Mouse (Mus musculus): ENCODE measurements at regions not wholly inside any gene's neighbourhood (a gene's known extent, or its start where the extent isn't known, plus 50 kb on each side); places are given as distances from the start of the nearest gene placed in this dataset.

DNA sequence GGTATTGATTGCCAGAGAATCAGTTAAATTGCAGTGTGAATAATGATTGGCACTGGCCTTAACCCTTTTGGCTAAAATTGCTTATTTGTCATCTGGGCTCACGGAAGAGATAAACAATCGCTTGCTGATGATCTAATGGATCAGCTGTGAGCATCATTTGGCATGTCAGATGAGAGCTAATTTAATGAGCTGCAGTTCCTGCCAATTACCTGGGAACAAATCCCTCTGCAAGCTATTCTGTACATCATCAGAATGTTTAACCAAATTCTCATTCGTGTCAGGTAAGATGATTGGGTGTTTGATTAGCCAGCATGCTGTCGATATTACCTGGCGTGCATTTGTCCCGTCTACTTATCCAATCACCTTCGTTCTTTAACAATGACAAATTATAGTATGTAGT, 104.0 kb upstream of the Atp5g3 start:
- Histone ChIP-seq H3K4me1 (no peaks in the 10 kb centered on the region), H3K9me3 (no peaks in the 10 kb centered on the region), H3K27me3 (no peaks in the 10 kb centered on the region; the same call in 1 of the 2 replicates), H3K4me2 (no peak overlapping the region), H3K9ac (no peak overlapping the region), H3K4me3 (no peak overlapping the region), H3K36me3 (no peaks in the 10 kb centered on the region), H3K27ac (no peak overlapping the region)
- 79% methylated on average over 7 of the region's 7 CpGs for WGBS
- ATAC-seq (ENCODE audit: borderline replicate concordance, extremely low read depth, low FRiP score, low TSS enrichment) = no peak

DNA sequence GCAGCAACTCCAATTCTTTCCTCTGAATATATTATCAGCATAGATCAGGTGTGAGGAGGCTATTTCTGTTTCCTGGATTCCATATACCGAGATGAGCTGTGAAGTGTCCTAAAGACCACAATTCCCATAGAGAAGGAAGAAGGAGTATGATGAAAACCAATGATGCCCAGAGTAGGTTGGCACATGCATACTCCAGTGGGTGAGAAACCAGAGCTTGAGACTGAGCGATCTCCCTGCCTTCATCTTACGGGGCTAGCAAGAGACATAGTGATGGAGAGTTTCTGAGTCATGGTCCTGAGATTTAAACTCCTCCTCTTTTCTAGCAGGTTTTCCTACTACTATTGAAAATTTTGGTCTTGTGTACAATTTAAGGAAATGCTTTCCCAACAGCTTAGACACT, 103.1 kb upstream of the Atp5g3 start:
- H3K4me2 ChIP-seq = no peak overlapping the region
- no peaks in the 10 kb centered on the region for H3K4me1 ChIP-seq
- H3K9me3 ChIP-seq = no peaks in the 10 kb centered on the region
- WGBS = 90% methylated on average over 3 of the region's 3 CpGs
- no peak for ATAC-seq (ENCODE audit: borderline replicate concordance, extremely low read depth, low FRiP score, low TSS enrichment)
- no peaks in the 10 kb centered on the region; the same call in 1 of the 2 replicates for H3K27me3 ChIP-seq
- H3K27ac ChIP-seq = no peak overlapping the region
- H3K4me3 ChIP-seq = no peak overlapping the region
- H3K9ac ChIP-seq = no peak overlapping the region
- no peaks in the 10 kb centered on the region for H3K36me3 ChIP-seq

DNA sequence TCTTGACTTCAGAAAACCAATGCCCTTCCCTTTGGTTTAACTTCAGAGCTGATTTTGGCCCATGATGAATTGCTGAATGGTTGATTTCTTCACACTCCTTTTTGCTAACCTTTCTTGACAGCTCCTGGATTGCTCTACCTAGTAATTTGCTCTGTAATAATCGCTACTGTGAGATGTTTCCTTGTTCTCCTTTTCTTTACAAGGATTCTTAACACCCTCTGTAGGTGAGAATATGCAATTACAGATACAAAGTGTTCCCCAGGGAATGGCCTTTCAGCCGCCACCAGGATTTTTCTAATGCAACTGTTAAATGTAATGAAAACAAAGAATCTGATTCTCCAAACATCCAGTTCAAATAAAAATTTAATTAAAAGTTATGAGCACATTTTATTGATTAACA, 87.4 kb upstream of the Atp5g3 start:
- Histone ChIP-seq H3K4me1 (no peaks in the 10 kb centered on the region), H3K27ac (no peak overlapping the region), H3K36me3 (no peaks in the 10 kb centered on the region), H3K9me3 (no peaks in the 10 kb centered on the region), H3K27me3 (peaks cover 7% of the 10 kb centered on the region; the same call in 1 of the 2 replicates), H3K9ac (no peak overlapping the region), H3K4me3 (no peak overlapping the region), H3K4me2 (no peak overlapping the region)
- ATAC-seq (ENCODE audit: borderline replicate concordance, extremely low read depth, low FRiP score, low TSS enrichment) = no peak
- WGBS = 9% methylated on average over 2 of the region's 2 CpGs

DNA sequence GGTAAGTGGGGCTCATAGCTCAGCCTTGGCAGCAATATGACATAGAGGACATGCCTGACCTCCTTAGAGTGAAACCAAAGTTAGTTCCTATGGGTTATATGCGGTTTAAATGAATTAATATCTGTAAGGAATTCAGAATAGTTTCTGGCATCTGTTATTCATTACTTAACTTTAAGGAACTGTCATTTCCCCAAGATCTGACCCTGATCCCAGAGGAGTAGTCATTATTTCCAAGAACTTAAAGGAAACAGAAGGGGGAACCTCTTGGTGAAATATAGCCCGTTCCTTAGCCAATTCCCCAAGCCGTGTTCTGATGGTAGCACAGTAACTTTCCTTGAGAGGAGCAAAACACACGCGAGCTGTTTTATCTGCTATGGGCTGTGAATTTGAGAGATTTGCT, 85.9 kb upstream of the Atp5g3 start:
- ATAC-seq (ENCODE audit: borderline replicate concordance, extremely low read depth, low FRiP score, low TSS enrichment) = no peak
- no peaks in the 10 kb centered on the region for H3K4me1 ChIP-seq
- no peaks in the 10 kb centered on the region for H3K9me3 ChIP-seq
- H3K4me3 ChIP-seq = no peak overlapping the region
- H3K27me3 ChIP-seq = peaks cover 7% of the 10 kb centered on the region; the same call in 1 of the 2 replicates
- H3K27ac ChIP-seq = no peak overlapping the region
- H3K4me2 ChIP-seq = no peak overlapping the region
- WGBS = 73% methylated on average over 5 of the region's 5 CpGs
- no peaks in the 10 kb centered on the region for H3K36me3 ChIP-seq
- H3K9ac ChIP-seq = no peak overlapping the region

DNA sequence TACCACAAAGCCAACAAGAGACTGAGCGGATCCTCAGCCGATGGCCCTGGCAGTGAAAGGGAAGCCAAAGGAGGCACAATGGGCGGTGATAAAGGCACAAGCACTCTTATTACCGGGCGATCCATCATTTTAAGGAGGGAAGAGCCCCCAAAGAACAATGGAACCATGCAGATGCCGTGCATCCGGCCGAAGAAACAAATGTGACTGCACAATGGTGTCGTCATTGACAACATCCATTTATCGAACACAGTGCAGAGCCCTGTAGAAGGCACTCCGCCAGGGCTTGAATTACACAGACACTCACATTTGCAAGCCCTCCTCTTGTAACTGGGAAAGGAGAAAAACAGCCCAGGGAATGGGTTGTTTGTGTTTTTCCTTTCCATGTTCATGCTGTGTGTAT, 80.7 kb upstream of the Atp5g3 start:
- Histone ChIP-seq H3K27ac (no peak overlapping the region), H3K36me3 (no peaks in the 10 kb centered on the region), H3K9me3 (no peaks in the 10 kb centered on the region), H3K4me2 (no peak overlapping the region), H3K27me3 (no peaks in the 10 kb centered on the region), H3K4me1 (no peaks in the 10 kb centered on the region), H3K4me3 (no peak overlapping the region), H3K9ac (no peak overlapping the region)
- 73% methylated on average over 11 of the region's 11 CpGs for WGBS
- no peak for ATAC-seq (ENCODE audit: borderline replicate concordance, extremely low read depth, low FRiP score, low TSS enrichment)

DNA sequence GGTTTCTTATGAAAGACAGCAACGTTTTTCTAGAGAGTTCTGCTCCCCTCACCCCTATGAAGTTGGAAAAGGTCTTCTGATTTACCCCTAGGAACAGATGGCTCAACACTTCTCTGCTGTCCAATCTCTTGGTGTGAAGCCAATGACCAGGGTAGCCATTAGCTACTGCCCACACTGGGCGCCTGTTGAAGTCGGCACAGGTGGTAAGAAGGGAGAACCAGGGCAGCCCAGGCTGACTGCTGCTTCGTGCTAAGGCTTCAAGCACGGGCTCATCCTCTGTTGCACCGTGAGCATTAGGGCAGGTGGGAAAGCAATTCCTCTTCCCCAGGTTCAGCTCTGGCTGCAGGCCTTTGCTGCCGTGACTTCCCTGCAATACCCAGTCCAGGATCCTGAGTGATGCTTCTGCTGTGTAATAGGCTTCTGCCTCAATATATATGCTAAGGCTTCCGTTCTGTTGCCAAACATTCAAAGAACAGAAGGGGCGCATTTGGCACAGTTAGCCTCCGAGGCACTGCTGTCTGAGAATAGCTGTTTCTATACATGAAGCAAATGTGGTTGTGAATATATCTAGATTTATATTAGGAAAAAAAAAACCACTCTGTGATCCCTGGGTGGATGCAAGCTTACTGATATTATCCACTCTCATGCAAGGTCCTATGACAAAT, 76.4 kb upstream of the Atp5g3 start:
- ATAC-seq (ENCODE audit: borderline replicate concordance, extremely low read depth, low FRiP score, low TSS enrichment) = no peak
- Histone ChIP-seq H3K4me2 (no peak overlapping the region), H3K4me1 (peaks cover 6% of the 10 kb centered on the region; the same call in 1 of the 2 replicates), H3K9ac (no peak overlapping the region), H3K36me3 (no peaks in the 10 kb centered on the region), H3K27ac (no peak overlapping the region), H3K4me3 (no peak overlapping the region), H3K9me3 (no peaks in the 10 kb centered on the region), H3K27me3 (no peaks in the 10 kb centered on the region)
- WGBS = 73% methylated on average over 10 of the region's 10 CpGs

DNA sequence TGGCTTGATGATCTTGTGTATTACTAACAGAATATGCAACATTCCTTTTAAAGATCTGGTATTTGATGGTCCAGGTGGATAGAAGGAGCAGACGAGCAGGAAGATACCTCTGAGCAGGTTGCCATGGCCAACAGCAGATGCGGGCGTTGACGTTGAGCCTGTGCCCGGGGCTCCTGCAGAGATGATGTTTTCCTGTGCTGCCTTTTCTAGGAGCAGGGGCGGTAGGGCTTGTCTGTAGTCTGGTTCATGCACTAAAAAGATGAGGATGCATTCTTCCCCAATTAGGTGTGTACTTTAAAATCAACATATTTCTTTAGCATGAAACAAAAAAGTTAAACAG, 74.8 kb upstream of the Atp5g3 start:
- H3K27me3 ChIP-seq = no peaks in the 10 kb centered on the region
- no peaks in the 10 kb centered on the region for H3K9me3 ChIP-seq
- WGBS = 68% methylated on average over 6 of the region's 6 CpGs
- no peak overlapping the region for H3K4me2 ChIP-seq
- no peaks in the 10 kb centered on the region for H3K36me3 ChIP-seq
- H3K4me1 ChIP-seq = peaks cover 6% of the 10 kb centered on the region; the same call in 1 of the 2 replicates
- H3K9ac ChIP-seq = no peak overlapping the region
- H3K27ac ChIP-seq = no peak overlapping the region
- no peak for ATAC-seq (ENCODE audit: borderline replicate concordance, extremely low read depth, low FRiP score, low TSS enrichment)
- no peak overlapping the region for H3K4me3 ChIP-seq

DNA sequence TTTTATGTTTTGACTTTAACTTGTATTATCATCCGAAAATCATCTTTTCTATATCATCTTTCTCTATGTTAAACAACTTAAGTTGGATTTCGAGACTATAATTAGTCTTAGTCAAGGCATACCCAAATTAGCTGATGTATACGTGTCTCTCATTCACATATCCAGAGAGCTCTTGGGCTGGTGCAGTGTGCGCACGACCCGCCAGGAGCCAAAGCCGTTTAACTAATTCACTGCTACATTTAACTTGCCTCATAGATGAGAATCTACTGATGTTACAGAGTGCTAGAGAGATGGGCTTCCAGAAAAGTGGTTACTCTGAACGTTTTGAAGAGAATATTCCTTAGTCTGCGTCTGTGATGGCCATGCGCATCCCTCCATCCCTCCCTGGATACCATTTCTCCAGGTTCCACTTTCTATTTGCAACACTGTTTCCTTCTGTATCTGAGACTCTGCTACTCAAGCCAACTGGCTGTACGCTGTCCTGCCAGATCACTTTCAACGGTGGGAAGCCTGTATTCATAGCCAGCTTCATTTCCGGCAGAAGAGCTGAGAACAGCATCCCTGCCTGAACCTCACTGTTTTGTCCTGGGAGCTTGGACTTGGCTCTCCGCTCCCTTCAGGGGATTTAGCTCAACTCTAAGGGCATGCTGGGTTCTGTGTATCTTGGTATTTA, 74.2 kb upstream of the Atp5g3 start:
- Histone ChIP-seq H3K9me3 (no peaks in the 10 kb centered on the region), H3K27ac (no peak overlapping the region), H3K4me1 (peaks cover 6% of the 10 kb centered on the region; the same call in 1 of the 2 replicates), H3K9ac (no peak overlapping the region), H3K4me2 (no peak overlapping the region), H3K36me3 (no peaks in the 10 kb centered on the region), H3K27me3 (no peaks in the 10 kb centered on the region), H3K4me3 (no peak overlapping the region)
- 79% methylated on average over 14 of the region's 14 CpGs for WGBS
- ATAC-seq (ENCODE audit: borderline replicate concordance, extremely low read depth, low FRiP score, low TSS enrichment) = no peak

DNA sequence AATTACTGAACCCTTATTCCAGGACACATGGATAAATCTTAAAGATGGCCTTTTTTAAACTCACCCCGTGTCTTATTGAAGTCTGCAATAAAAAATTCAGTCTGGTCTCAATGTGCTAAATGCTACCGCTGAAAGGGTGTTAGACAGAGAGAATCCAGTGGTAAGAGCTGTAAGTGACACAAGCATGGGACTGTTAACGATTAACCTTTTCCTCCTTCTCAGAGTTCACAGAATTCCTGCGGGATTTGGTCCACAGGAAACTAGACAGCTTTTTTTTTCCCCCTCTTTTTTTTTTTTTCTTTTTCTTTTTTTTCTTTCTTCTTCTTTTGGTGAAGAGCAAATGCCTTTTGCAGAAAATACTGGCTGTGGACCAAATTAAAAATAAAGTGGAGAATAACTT, 72.0 kb upstream of the Atp5g3 start:
- Histone ChIP-seq H3K27ac (no peak overlapping the region), H3K27me3 (no peaks in the 10 kb centered on the region), H3K4me3 (no peak overlapping the region), H3K4me1 (peaks cover 6% of the 10 kb centered on the region; the same call in 1 of the 2 replicates), H3K4me2 (no peak overlapping the region), H3K36me3 (no peaks in the 10 kb centered on the region), H3K9ac (no peak overlapping the region), H3K9me3 (no peaks in the 10 kb centered on the region)
- WGBS = 20% methylated on average over 4 of the region's 4 CpGs
- no peak for ATAC-seq (ENCODE audit: borderline replicate concordance, extremely low read depth, low FRiP score, low TSS enrichment)

DNA sequence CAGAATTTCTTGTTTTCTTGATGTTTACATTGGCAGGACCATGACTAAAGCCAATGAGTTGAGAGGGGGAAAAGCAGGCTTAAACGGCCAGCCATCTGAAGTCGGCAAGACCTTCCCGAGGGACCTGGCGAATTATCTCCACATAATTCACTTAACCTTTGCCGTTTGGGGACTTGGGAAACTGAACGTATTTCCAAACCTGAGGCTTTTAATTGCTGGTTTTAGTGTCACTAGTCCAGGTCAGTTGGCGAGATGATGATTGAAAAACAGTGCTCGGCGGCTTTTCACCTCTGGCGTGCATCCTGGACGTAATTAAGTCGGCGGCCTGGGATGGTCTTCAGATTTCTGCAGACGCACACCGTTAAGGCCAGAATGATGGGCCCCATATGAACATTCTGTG, 66.9 kb upstream of the Atp5g3 start:
- peaks cover 3% of the 10 kb centered on the region; the same call in 1 of the 2 replicates for H3K4me1 ChIP-seq
- no peak for ATAC-seq (ENCODE audit: borderline replicate concordance, extremely low read depth, low FRiP score, low TSS enrichment)
- 76% methylated on average over 15 of the region's 15 CpGs for WGBS
- no peak overlapping the region for H3K4me3 ChIP-seq
- H3K36me3 ChIP-seq = no peaks in the 10 kb centered on the region
- no peak overlapping the region for H3K4me2 ChIP-seq
- no peak overlapping the region for H3K9ac ChIP-seq
- H3K9me3 ChIP-seq = no peaks in the 10 kb centered on the region
- no peak overlapping the region for H3K27ac ChIP-seq
- H3K27me3 ChIP-seq = no peaks in the 10 kb centered on the region

DNA sequence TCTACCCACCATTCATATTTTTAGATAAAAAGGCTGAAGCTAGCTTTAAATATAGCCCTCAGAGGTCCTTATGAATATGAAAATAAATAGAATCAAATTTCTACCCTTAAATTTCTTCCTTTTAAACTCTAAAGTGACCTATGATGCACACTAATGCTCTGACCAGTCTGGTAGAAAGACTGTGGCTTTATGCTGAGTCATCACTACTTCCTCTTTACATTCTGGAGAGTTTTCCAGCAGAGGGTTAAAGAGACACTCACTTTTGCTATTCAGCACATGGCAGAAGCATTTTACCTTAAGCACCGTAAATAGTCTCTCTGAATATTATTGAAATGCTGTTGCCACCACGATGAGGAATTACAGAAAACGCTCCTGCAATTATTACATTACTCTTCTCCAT, 62.6 kb upstream of the Atp5g3 start:
- Histone ChIP-seq H3K36me3 (no peaks in the 10 kb centered on the region), H3K27ac (no peak overlapping the region), H3K4me2 (no peak overlapping the region), H3K4me3 (no peak overlapping the region), H3K9me3 (no peaks in the 10 kb centered on the region), H3K4me1 (no peaks in the 10 kb centered on the region), H3K9ac (no peak overlapping the region), H3K27me3 (peaks cover 4% of the 10 kb centered on the region; the same call in 1 of the 2 replicates)
- 66% methylated on average over 3 of the region's 3 CpGs for WGBS
- ATAC-seq (ENCODE audit: borderline replicate concordance, extremely low read depth, low FRiP score, low TSS enrichment) = no peak

DNA sequence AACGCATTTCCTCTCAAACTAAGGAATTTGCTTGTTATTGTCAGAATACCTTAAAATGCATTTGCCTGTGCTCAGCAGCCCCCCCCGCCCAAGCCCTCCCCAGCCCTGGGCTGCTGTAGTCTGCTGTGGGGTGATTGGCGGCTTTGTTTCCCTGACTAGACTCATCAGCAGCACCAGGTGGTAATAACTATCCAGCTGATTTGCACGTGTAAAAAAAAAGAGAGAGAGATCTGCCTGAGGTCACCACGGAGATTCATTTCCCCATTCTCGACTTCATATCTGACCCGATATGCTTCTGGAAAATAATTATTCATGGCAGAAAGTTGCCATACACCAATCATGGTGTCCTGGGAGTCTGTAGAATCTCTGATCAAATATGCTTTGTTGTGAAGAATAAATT, 56.5 kb upstream of the Atp5g3 start:
- peaks cover 24% of the 10 kb centered on the region for H3K27me3 ChIP-seq
- H3K4me2 ChIP-seq = no peak overlapping the region
- H3K36me3 ChIP-seq = no peaks in the 10 kb centered on the region
- H3K9ac ChIP-seq = no peak overlapping the region
- 68% methylated on average over 7 of the region's 7 CpGs for WGBS
- no peaks in the 10 kb centered on the region for H3K4me1 ChIP-seq
- no peak for ATAC-seq (ENCODE audit: borderline replicate concordance, extremely low read depth, low FRiP score, low TSS enrichment)
- no peaks in the 10 kb centered on the region for H3K9me3 ChIP-seq
- no peak overlapping the region for H3K27ac ChIP-seq
- H3K4me3 ChIP-seq = no peak overlapping the region

All from lung, embryonic 15.5 days (tissue).